Mouse (Mus musculus) spleen, postnatal 14 days (tissue): ENCODE measurements around the gene Gm3115.
"Not testable (repeated sequence)": the region's sequence is repeated elsewhere in the genome, so short reads cannot be mapped to it uniquely, and the experiment has no call there.

Experiments
- DNase-seq, 2 experiments: peaks; one replicate each; pipeline ENCODE4 v3.0.0; 2021 to 2022; ENCODE audit warnings: low spot score in 2 of 2

Gm3115 gene

DNA sequence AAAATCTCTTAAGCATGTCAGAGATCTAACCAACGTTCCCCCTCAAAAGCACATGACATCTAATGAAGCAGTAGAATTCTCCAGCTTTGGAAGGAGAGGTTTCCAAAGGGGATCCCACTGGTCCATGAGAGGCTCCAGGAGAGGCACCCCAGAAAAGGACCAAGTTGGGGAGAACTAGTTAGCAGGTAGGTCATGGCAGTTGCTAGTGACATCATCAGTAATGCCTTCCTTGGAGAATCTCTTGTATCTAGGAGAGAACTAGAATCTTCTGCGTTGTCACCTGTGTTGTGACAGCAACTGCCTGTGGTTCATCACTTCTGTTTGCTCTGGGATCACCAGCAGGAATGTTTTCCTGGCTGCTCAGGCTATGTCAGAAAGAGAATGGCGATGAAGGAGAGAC lies at the start of gene Gm3115:
Gene Gm3115, plus strand, starts transcription at position 301 of the 400 bp plus-strand sequence.
- DNase-seq = not testable (repeated sequence)

DNA sequence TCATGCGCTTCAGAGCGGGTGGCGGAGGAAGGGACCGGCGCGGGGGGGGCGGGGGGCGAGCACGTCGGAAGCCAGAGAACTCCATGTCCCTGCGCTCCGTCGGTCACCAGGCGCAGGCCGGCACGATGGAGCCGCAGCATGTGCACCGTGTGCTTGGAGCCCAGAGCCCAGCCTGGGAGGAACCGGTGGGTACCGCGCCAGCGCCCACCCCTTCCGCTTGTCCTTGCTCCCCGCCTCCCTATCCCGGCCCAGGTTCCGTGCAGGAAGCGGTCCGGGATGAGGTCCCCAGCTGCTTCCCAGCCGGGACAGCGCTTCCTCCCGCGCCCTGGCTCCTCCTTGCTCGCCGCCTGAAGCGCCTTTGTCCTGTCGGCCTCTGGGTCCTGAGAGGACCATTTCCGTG lies 26.5 kb downstream of the Gm3115 start, which contains the start of gene Gm8108:
Gene Gm8108, plus strand, starts transcription at position 101 of the 400 bp plus-strand sequence.
- DNase-seq = not testable (repeated sequence)

DNA sequence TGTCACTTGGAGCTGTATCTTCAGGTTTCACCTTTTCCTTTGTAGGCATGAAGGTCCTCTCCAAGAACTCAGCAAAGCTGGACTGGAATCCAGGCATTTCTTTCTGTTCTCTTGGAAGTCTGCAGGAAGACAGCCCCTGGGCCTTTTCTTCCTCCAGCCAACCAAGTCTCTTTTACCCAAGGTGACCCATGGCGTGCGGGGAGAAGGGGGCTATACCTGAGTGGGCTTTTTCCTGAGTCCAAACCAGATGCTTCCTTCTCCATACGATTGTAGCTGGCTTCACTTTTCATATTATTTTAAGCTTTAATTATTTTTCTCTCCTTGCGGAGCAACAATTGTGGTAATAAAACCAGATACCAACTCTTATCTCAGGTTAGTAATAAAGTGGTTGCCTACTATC lies 57.7 kb downstream of the Gm3115 start:
- not testable (repeated sequence) for DNase-seq
